Mouse (Mus musculus): Measurements from ENCODE around the gene Dnase2a. TPM values are rescaled to one million over a fixed set of nuclear protein-coding genes. Genes with fewer than 3 reads are reported as not detected.

The Dnase2a gene
- polyA plus RNA-seq, 1 experiment from 2014 or later: 8.2 TPM

DNA sequence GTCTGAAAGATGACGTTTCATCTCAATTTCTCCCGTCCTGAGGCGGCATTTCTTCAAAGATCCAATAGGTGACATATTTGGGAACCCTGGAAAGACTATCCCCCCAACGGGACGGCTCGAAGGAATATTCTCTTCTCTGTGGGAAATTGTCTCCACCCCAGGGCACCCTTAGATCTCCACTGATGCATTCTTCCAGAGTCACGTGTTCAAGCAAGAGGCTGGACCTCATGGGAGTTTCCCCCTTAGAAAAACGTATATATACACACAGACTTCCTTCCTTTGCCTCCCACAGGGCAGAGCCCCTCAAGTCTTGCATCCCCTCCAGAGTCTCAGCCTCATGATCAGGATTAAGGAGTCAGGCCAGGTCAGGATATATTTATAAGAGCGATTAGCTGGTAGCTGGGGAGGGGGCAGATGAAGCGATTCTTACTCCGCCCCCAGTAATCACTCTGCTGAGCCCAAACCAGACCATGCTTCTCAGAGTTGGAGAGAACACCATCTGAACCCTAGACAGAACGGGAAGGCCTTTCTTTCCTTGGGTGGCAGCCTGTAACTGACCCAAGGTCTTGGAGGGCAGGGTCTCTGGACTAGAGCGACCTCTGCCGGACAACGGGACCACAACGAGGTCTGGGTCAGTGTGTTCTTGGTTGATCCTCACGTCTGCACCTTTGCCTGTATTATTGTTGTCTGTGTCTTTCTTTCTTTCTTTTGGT is 38.3 kb downstream of the Dnase2a start, which contains the start of gene Rtbdn:
Gene Rtbdn, plus strand, starts transcription at position 464 of the 713 bp plus-strand sequence.
- peak within 1 kb of the TSS; percentile 37 for H3K4me3 ChIP-seq (ENCODE audit: low read depth, low read length)
- H3K4me2 ChIP-seq (ENCODE audit: low read depth, severe bottlenecking): peak within 1 kb of the TSS; percentile 72
- peaks cover 9% of the 10 kb centered on the region for H3K4me1 ChIP-seq (ENCODE audit: control insufficient read depth, insufficient read depth, low read length)
- no peak for DNase-seq (ENCODE audit: low spot score)
- H3K9me3 ChIP-seq (ENCODE audit: control insufficient read depth, low read length): no peaks in the 10 kb centered on the region
- no peak within 1 kb of the TSS for H3K9ac ChIP-seq (ENCODE audit: low read length)
- peaks cover 49% of the 10 kb centered on the region for H3K27me3 ChIP-seq (ENCODE audit: control insufficient read depth, insufficient read depth, low read length)
- no peak within 1 kb of the TSS for H3K27ac ChIP-seq (replicated peaks; ENCODE audit: low read depth, low read length)
- ATAC-seq (ENCODE audit: insufficient number of reproducible peaks, low FRiP score, low TSS enrichment, low read depth): no peak
- no peaks in the 10 kb centered on the region for H3K36me3 ChIP-seq (ENCODE audit: control insufficient read depth, insufficient read depth, low read length)
- WGBS: 13% methylated on average over 17 of the region's 17 CpGs

DNA sequence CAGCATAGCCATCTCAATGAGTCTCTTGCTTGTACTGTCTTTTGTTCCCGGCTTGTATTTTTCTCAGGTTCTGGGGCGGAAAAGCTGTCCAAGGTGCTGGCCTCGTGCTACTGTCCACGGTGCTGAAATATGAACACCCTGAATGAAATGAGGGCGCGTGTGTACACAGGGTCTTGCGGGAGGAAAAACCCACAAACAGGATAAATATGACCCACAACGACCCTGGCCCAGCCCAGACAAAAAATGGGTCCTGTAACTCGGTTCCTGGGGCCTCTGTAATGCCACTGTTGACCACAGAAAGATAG is 38.8 kb downstream of the Dnase2a start:
- peaks cover 9% of the 10 kb centered on the region for H3K4me1 ChIP-seq (ENCODE audit: control insufficient read depth, insufficient read depth, low read length)
- ATAC-seq (ENCODE audit: insufficient number of reproducible peaks, low FRiP score, low TSS enrichment, low read depth) (no peak), DNase-seq (ENCODE audit: low spot score) (peak; percentile 81)
- H3K4me3 ChIP-seq (ENCODE audit: low read depth, low read length): no peak overlapping the region
- 15% methylated on average over 9 of the region's 9 CpGs for WGBS
- H3K36me3 ChIP-seq (ENCODE audit: control insufficient read depth, insufficient read depth, low read length): no peaks in the 10 kb centered on the region
- no peak overlapping the region for H3K4me2 ChIP-seq (ENCODE audit: low read depth, severe bottlenecking)
- H3K27ac ChIP-seq (replicated peaks; ENCODE audit: low read depth, low read length): no peak overlapping the region
- H3K9ac ChIP-seq (ENCODE audit: low read length): no peak overlapping the region
- no peaks in the 10 kb centered on the region for H3K9me3 ChIP-seq (ENCODE audit: control insufficient read depth, low read length)
- H3K27me3 ChIP-seq (ENCODE audit: control insufficient read depth, insufficient read depth, low read length): peaks cover 49% of the 10 kb centered on the region

DNA sequence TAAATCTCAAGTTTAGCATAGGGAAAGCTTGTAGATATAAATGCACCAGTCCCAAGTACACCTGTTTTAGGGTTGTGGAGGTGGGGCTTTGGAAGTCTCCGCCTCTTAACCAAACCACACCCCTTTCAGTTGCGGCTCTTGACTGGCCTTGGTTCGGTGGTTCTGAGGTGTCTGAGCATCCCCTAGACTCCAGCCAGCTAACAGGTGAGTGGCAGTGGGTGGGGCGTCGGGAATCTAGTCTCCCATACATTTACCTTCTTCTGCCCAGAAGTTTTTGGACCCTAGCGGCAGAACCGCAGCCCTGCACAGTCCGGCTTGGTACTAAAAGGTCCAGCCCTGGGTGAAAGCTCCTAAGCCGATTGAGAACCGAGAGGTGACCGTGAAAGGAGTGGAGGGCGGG is 41.4 kb downstream of the Dnase2a start:
- DNase-seq (ENCODE audit: low spot score) (no peak), ATAC-seq (ENCODE audit: insufficient number of reproducible peaks, low FRiP score, low TSS enrichment, low read depth) (no peak)
- no peaks in the 10 kb centered on the region for H3K9me3 ChIP-seq (ENCODE audit: control insufficient read depth, low read length)
- WGBS: 24% methylated on average over 12 of the region's 12 CpGs
- no peak overlapping the region for H3K4me3 ChIP-seq (ENCODE audit: low read depth, low read length)
- no peaks in the 10 kb centered on the region for H3K36me3 ChIP-seq (ENCODE audit: control insufficient read depth, insufficient read depth, low read length)
- no peak overlapping the region for H3K9ac ChIP-seq (ENCODE audit: low read length)
- no peak overlapping the region for H3K4me2 ChIP-seq (ENCODE audit: low read depth, severe bottlenecking)
- H3K27me3 ChIP-seq (ENCODE audit: control insufficient read depth, insufficient read depth, low read length): peaks cover 36% of the 10 kb centered on the region
- H3K27ac ChIP-seq (replicated peaks; ENCODE audit: low read depth, low read length): no peak overlapping the region
- H3K4me1 ChIP-seq (ENCODE audit: control insufficient read depth, insufficient read depth, low read length): peaks cover 9% of the 10 kb centered on the region

DNA sequence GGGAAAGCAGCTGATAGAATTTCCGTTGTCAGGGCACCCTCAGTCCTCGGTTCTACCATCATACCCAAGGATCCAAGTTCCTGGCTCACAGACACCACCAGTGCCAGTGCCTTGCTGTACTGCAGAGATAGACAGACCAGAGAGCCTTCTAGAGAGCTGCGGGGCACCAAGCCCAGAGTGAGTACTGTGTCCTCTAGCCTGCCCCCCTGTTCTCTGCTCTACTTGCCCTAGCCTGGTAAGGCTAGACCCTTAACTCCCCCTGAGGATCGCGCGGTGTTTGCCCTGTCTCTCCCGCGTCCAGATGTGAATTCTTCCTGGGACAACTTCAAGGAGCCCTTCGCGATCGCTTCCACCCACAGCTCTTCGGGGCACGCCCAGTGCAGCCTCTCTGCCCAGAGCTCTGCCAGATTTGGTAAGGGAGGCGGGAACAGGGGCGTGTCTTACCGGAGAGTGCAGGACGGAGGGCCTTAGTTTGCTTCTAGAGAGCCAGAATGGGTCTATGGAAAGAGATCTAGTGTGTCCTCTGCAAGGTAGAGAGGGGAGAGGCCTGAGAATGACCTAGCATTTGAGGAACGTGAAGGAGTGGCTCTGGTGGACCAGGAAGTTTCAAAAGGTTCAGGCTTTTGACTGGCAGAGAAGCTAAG is 44.4 kb downstream of the Dnase2a start:
- 8% methylated on average over 18 of the region's 18 CpGs for WGBS
- Histone ChIP-seq H3K9me3 (ENCODE audit: control insufficient read depth, low read length) (no peaks in the 10 kb centered on the region), H3K9ac (ENCODE audit: low read length) (no peak overlapping the region), H3K4me1 (ENCODE audit: control insufficient read depth, insufficient read depth, low read length) (no peaks in the 10 kb centered on the region), H3K36me3 (ENCODE audit: control insufficient read depth, insufficient read depth, low read length) (peaks cover 3% of the 10 kb centered on the region; the same call in 1 of the 2 replicates), H3K27ac (replicated peaks; ENCODE audit: low read depth, low read length) (no peak overlapping the region), H3K4me2 (ENCODE audit: low read depth, severe bottlenecking) (no peak overlapping the region), H3K27me3 (ENCODE audit: control insufficient read depth, insufficient read depth, low read length) (peaks cover 10% of the 10 kb centered on the region; the same call in 1 of the 2 replicates), H3K4me3 (ENCODE audit: low read depth, low read length) (no peak overlapping the region)
- no peak for DNase-seq (ENCODE audit: low spot score)
- ATAC-seq (ENCODE audit: insufficient number of reproducible peaks, low FRiP score, low TSS enrichment, low read depth): no peak

DNA sequence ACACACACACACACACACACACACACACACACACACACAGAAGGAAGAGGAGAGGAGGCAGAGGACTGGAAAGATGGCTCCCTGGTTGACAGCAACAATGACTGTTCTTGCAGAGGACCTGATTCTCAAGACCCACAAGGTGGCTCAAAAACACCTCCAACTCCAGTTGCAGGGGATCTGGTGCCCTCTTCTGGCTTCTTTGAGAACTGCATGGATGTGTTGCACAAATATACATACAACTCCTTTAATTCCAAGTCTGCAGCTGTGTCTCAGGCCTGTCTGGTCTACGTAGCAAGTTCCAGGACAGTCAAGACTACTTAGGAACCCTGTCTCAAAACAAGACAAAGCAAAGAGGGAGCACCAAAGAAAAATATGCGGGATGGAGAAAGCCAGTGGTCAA is 48.4 kb downstream of the Dnase2a start:
- no peak overlapping the region for H3K4me3 ChIP-seq (ENCODE audit: low read depth, low read length)
- H3K4me2 ChIP-seq (ENCODE audit: low read depth, severe bottlenecking): no peak overlapping the region
- no peaks in the 10 kb centered on the region for H3K4me1 ChIP-seq (ENCODE audit: control insufficient read depth, insufficient read depth, low read length)
- ATAC-seq (ENCODE audit: insufficient number of reproducible peaks, low FRiP score, low TSS enrichment, low read depth) (no peak), DNase-seq (ENCODE audit: low spot score) (peak; percentile 88)
- no peak overlapping the region for H3K9ac ChIP-seq (ENCODE audit: low read length)
- H3K27ac ChIP-seq (replicated peaks; ENCODE audit: low read depth, low read length): no peak overlapping the region
- 46% methylated on average over 2 of the region's 2 CpGs for WGBS
- no peaks in the 10 kb centered on the region for H3K9me3 ChIP-seq (ENCODE audit: control insufficient read depth, low read length)
- H3K27me3 ChIP-seq (ENCODE audit: control insufficient read depth, insufficient read depth, low read length): no peaks in the 10 kb centered on the region
- peaks cover 5% of the 10 kb centered on the region; the same call in 1 of the 2 replicates for H3K36me3 ChIP-seq (ENCODE audit: control insufficient read depth, insufficient read depth, low read length)

DNA sequence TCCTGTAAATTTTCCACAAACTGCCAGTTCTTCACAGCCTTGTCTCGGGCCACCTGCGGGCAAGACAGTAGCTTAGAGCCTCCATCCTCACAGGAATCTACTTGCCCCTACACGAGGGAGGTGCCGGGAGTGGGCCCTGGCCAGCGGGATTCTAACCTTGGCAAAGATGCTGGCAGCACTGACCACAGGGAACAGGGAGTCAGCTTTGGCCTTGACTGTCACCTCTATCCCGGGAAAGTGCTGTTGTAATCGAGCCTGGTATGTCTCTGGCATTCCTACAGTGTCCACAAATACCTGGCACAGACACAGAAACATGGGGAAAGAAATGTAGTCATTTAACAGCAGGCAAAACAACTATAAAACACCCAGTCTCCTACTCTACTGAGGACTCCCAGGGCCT is 51.5 kb downstream of the Dnase2a start:
- no peaks in the 10 kb centered on the region for H3K27me3 ChIP-seq (ENCODE audit: control insufficient read depth, insufficient read depth, low read length)
- peaks cover 5% of the 10 kb centered on the region; the same call in 1 of the 2 replicates for H3K36me3 ChIP-seq (ENCODE audit: control insufficient read depth, insufficient read depth, low read length)
- H3K4me2 ChIP-seq (ENCODE audit: low read depth, severe bottlenecking): no peak overlapping the region
- H3K4me1 ChIP-seq (ENCODE audit: control insufficient read depth, insufficient read depth, low read length): peaks cover under 1% of the 10 kb centered on the region
- DNase-seq (ENCODE audit: low spot score): no peak
- H3K27ac ChIP-seq (replicated peaks; ENCODE audit: low read depth, low read length): no peak overlapping the region
- H3K9me3 ChIP-seq (ENCODE audit: control insufficient read depth, low read length): no peaks in the 10 kb centered on the region
- no peak for ATAC-seq (ENCODE audit: insufficient number of reproducible peaks, low FRiP score, low TSS enrichment, low read depth)
- WGBS: 91% methylated on average over 7 of the region's 7 CpGs
- H3K4me3 ChIP-seq (ENCODE audit: low read depth, low read length): no peak overlapping the region
- H3K9ac ChIP-seq (ENCODE audit: low read length): no peak overlapping the region

DNA sequence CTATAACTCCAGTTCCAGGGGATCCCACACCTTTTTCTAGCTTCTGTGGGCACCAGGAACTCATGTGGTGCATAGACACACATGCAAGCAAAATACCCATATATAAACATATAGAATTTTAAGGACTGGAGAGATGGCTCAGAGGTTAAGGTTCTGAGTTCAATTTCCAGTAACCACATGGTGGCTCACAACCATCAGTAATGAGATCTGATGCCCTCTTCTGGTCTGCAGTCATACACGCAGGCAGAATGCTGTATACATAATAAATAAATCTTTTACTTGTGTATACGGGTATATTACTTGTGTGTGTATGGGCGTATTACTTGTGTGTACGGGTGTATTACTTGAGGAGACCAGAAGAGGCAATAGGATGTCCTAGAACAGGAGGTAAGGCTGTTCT is 55.6 kb downstream of the Dnase2a start:
- H3K27me3 ChIP-seq (ENCODE audit: control insufficient read depth, insufficient read depth, low read length): no peaks in the 10 kb centered on the region
- ATAC-seq (ENCODE audit: insufficient number of reproducible peaks, low FRiP score, low TSS enrichment, low read depth): no peak
- DNase-seq (ENCODE audit: low spot score): no peak
- H3K36me3 ChIP-seq (ENCODE audit: control insufficient read depth, insufficient read depth, low read length): no peaks in the 10 kb centered on the region; the same call in 1 of the 2 replicates
- peaks cover 16% of the 10 kb centered on the region for H3K4me1 ChIP-seq (ENCODE audit: control insufficient read depth, insufficient read depth, low read length)
- 92% methylated on average over 4 of the region's 4 CpGs for WGBS
- H3K9me3 ChIP-seq (ENCODE audit: control insufficient read depth, low read length): no peaks in the 10 kb centered on the region
- H3K4me2 ChIP-seq (ENCODE audit: low read depth, severe bottlenecking): no peak overlapping the region
- no peak overlapping the region for H3K4me3 ChIP-seq (ENCODE audit: low read depth, low read length)
- no peak overlapping the region for H3K27ac ChIP-seq (replicated peaks; ENCODE audit: low read depth, low read length)
- H3K9ac ChIP-seq (ENCODE audit: low read length): no peak overlapping the region

DNA sequence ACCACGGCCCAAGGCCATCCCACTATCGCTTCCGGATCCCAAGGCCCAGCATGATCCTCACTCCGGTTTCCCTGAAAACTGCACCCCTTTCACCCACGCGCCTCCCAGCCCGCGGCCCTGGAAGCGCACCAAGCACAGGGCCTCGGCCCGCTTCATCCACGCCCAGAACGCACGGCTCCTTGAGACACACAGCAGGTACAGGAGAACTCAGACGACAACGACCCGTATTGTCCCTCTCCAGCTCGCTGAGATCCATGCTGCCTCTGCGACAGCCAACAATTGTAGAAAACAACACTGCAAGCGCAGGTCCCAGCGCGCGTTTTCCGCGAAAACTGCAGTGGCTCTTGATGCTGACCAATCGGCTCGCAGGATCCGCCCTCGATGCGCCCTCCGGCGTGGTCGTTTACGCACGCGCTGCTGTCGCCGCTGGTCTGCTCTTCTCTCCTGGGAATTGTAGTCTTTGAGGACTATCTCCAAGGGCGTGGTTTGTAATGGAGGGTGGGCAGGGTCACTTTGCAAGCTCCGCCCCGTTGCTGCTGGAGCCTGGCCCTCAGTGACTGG is 57.5 kb downstream of the Dnase2a start:
- H3K9me3 ChIP-seq (ENCODE audit: control insufficient read depth, low read length): no peaks in the 10 kb centered on the region
- H3K4me2 ChIP-seq (ENCODE audit: low read depth, severe bottlenecking): peak overlapping the region; percentile 89
- peak overlapping the region; percentile 64 for H3K9ac ChIP-seq (ENCODE audit: low read length)
- ATAC-seq (ENCODE audit: insufficient number of reproducible peaks, low FRiP score, low TSS enrichment, low read depth) (peak; percentile 78), DNase-seq (ENCODE audit: low spot score) (peak; percentile 95)
- peaks cover 23% of the 10 kb centered on the region for H3K4me1 ChIP-seq (ENCODE audit: control insufficient read depth, insufficient read depth, low read length)
- peak overlapping the region; percentile 59 for H3K4me3 ChIP-seq (ENCODE audit: low read depth, low read length)
- peak overlapping the region; percentile 43; the same call in 1 of the 2 replicates for H3K27ac ChIP-seq (replicated peaks; ENCODE audit: low read depth, low read length)
- H3K27me3 ChIP-seq (ENCODE audit: control insufficient read depth, insufficient read depth, low read length): no peaks in the 10 kb centered on the region
- WGBS: under 1% methylated on average over 41 of the region's 41 CpGs
- no peaks in the 10 kb centered on the region; the same call in 1 of the 2 replicates for H3K36me3 ChIP-seq (ENCODE audit: control insufficient read depth, insufficient read depth, low read length)
